Mouse (Mus musculus) MEL (cell line): ENCODE measurements at regions not wholly inside any gene's neighbourhood (a gene's known extent, or its start where the extent isn't known, plus 50 kb on each side); places are given as distances from the start of the nearest gene placed in this dataset.
A peak's percentile ranks its signal among the peaks of the same experiment; 100 is the strongest.

Experiments used
- DNase-seq: peaks from one replicate; pipeline ENCODE4 v3.0.0; 2011; ENCODE audit warnings: low read depth, low spot score
- H3K27ac ChIP-seq: 2 replicates; pipeline ENCODE4 v1.5.1; 2012; ENCODE audit warnings: low read depth, mild to moderate bottlenecking, control low read depth, low read length, moderate library complexity; ENCODE audit not compliant: control insufficient read depth
- H3K27me3 ChIP-seq, 2 experiments: fragments of 150-350 bp in 1 of 2; sonication (generic) in 1 of 2; 2 replicates each; pipeline ENCODE4 v1.6.1; 2012; ENCODE audit warnings: low read length in 2 of 2, mild to moderate bottlenecking in 2 of 2, improper control_type of control experiment in 1 of 2, moderate library complexity in 1 of 2; ENCODE audit not compliant: insufficient read depth in 2 of 2, control insufficient read depth in 1 of 2
- H3K36me3 ChIP-seq, 2 experiments: 2 replicates each; pipeline ENCODE4 v1.6.1; 2012 to 2014; ENCODE audit warnings: low read length in 2 of 2, improper control_type of control experiment in 1 of 2, inconsistent platforms in 1 of 2, mild to moderate bottlenecking in 1 of 2; ENCODE audit not compliant: insufficient read depth in 2 of 2, control insufficient read depth in 1 of 2
- H3K4me1 ChIP-seq, 2 experiments: fragments of 150-350 bp in 1 of 2; sonication (generic) in 1 of 2; 2 replicates each; pipeline ENCODE4 v1.6.1; 2012; ENCODE audit warnings: low read length in 2 of 2, improper control_type of control experiment in 1 of 2, mild to moderate bottlenecking in 1 of 2; ENCODE audit not compliant: insufficient read depth in 2 of 2, control insufficient read depth in 1 of 2
- H3K4me3 ChIP-seq, 2 experiments: fragments of 150-350 bp in 1 of 2; sonication (generic) in 1 of 2; 2 replicates each; pipeline ENCODE4 v1.5.1; 2012; ENCODE audit warnings: low read depth in 2 of 2, low read length in 2 of 2, mild to moderate bottlenecking in 2 of 2, moderate library complexity in 2 of 2, control low read depth in 1 of 2, improper control_type of control experiment in 1 of 2; ENCODE audit not compliant: control insufficient read depth in 1 of 2, insufficient read depth in 1 of 2
- H3K79me2 ChIP-seq: 2 replicates; pipeline ENCODE4 v1.6.1; 2012; ENCODE audit warnings: mild to moderate bottlenecking, low read length, moderate library complexity; ENCODE audit not compliant: control insufficient read depth, poor library complexity, insufficient read depth
- H3K9ac ChIP-seq: 2 replicates; pipeline ENCODE4 v1.6.1; 2012; ENCODE audit warnings: low read depth, mild to moderate bottlenecking, control low read depth, low read length, moderate library complexity; ENCODE audit not compliant: control insufficient read depth, poor library complexity, severe bottlenecking
- H3K9me3 ChIP-seq: fragments of 150-350 bp; sonication (generic); replicated peaks from 2 replicates; pipeline ENCODE4 v1.6.1; 2012; ENCODE audit warnings: mild to moderate bottlenecking, low read length, improper control_type of control experiment, moderate library complexity; ENCODE audit not compliant: insufficient read depth
- BHLHE40 ChIP-seq: IDR thresholded peaks from 2 replicates; pipeline ENCODE4 v1.6.1; 2012; ENCODE audit warnings: low read depth, mild to moderate bottlenecking, inconsistent platforms, low read length, improper control_type of control experiment, borderline replicate concordance
- CHD1 ChIP-seq: IDR thresholded peaks from 2 replicates; pipeline ENCODE4 v1.6.1; 2012; ENCODE audit warnings: low read depth, mild to moderate bottlenecking, inconsistent platforms, low read length, improper control_type of control experiment
- EP300 ChIP-seq, 2 experiments: IDR thresholded peaks; 2 replicates each; pipeline ENCODE4 v1.6.1; 2011; ENCODE audit warnings: improper control_type of control experiment in 2 of 2, low read length in 2 of 2, low read depth in 1 of 2, mild to moderate bottlenecking in 1 of 2
- ETS1 ChIP-seq: IDR thresholded peaks from 2 replicates; pipeline ENCODE4 v1.6.1; 2012; ENCODE audit warnings: low read depth, mild to moderate bottlenecking, inconsistent platforms, low read length, improper control_type of control experiment, moderate library complexity
- GABPA ChIP-seq: IDR thresholded peaks from 2 replicates; pipeline ENCODE4 v1.6.1; 2012; ENCODE audit warnings: low read depth, mild to moderate bottlenecking, inconsistent platforms, low read length, improper control_type of control experiment, moderate library complexity
- GATA1 ChIP-seq: IDR thresholded peaks from 2 replicates; pipeline ENCODE4 v1.6.1; 2011; ENCODE audit warnings: low read depth, low read length, improper control_type of control experiment
- HCFC1 ChIP-seq: IDR thresholded peaks from 2 replicates; pipeline ENCODE4 v1.6.1; 2012; ENCODE audit warnings: low read depth, mild to moderate bottlenecking, inconsistent platforms, low read length, improper control_type of control experiment, moderate library complexity
- MAFK ChIP-seq: IDR thresholded peaks from 2 replicates; pipeline ENCODE4 v1.6.1; 2011; ENCODE audit warnings: low read depth, mild to moderate bottlenecking, low read length, improper control_type of control experiment, borderline replicate concordance
- MAX ChIP-seq: IDR thresholded peaks from 2 replicates; pipeline ENCODE4 v1.6.1; 2011; ENCODE audit warnings: low read length, improper control_type of control experiment
- MAZ ChIP-seq: IDR thresholded peaks from 2 replicates; pipeline ENCODE4 v1.6.1; 2012; ENCODE audit warnings: low read depth, mild to moderate bottlenecking, inconsistent platforms, low read length, improper control_type of control experiment
- MEF2A ChIP-seq: IDR thresholded peaks from 2 replicates; pipeline ENCODE4 v1.6.1; 2014; ENCODE audit warnings: low read depth, mild to moderate bottlenecking, inconsistent platforms, low read length, improper control_type of control experiment; ENCODE audit not compliant: poor library complexity, insufficient replicate concordance, severe bottlenecking; ENCODE audit errors: extremely low read depth
- MYB ChIP-seq: IDR thresholded peaks from 2 replicates; pipeline ENCODE4 v1.6.1; 2011; ENCODE audit warnings: mild to moderate bottlenecking, low read depth, low read length, improper control_type of control experiment
- MYC ChIP-seq: IDR thresholded peaks from 2 replicates; pipeline ENCODE4 v1.6.1; 2011; ENCODE audit warnings: low read depth, mild to moderate bottlenecking, low read length, improper control_type of control experiment, moderate library complexity
- NRF1 ChIP-seq: IDR thresholded peaks from 2 replicates; pipeline ENCODE4 v1.6.1; 2014; ENCODE audit warnings: low read depth, mild to moderate bottlenecking, inconsistent platforms, low read length, improper control_type of control experiment, moderate library complexity; ENCODE audit not compliant: poor library complexity, insufficient read depth, severe bottlenecking
- POLR2A ChIP-seq, 2 experiments: IDR thresholded peaks; 2 replicates each; pipeline ENCODE4 v1.6.1; 2011 to 2012; ENCODE audit warnings: low read length in 2 of 2, mild to moderate bottlenecking in 2 of 2, control low read depth in 1 of 2, improper control_type of control experiment in 1 of 2, low read depth in 1 of 2, moderate library complexity in 1 of 2; ENCODE audit not compliant: control insufficient read depth in 1 of 2, insufficient read depth in 1 of 2, poor library complexity in 1 of 2
- RAD21 ChIP-seq: IDR thresholded peaks from 2 replicates; pipeline ENCODE4 v1.6.1; 2011; ENCODE audit warnings: mild to moderate bottlenecking, low read depth, low read length, improper control_type of control experiment
- SIN3A ChIP-seq: IDR thresholded peaks from 2 replicates; pipeline ENCODE4 v1.6.1; 2012; ENCODE audit warnings: low read length, improper control_type of control experiment, inconsistent platforms
- SMC3 ChIP-seq: IDR thresholded peaks from 2 replicates; pipeline ENCODE4 v1.6.1; 2011; ENCODE audit warnings: low read depth, low read length, improper control_type of control experiment
- TBP ChIP-seq: IDR thresholded peaks from 2 replicates; pipeline ENCODE4 v1.8.0; 2011; ENCODE audit warnings: low read depth, low read length, improper control_type of control experiment
- UBTF ChIP-seq: IDR thresholded peaks from 2 replicates; pipeline ENCODE4 v1.6.1; 2012; ENCODE audit warnings: low read depth, mild to moderate bottlenecking, inconsistent platforms, low read length, improper control_type of control experiment, moderate library complexity, borderline replicate concordance; ENCODE audit not compliant: insufficient read depth
- USF1 ChIP-seq: IDR thresholded peaks from 2 replicates; pipeline ENCODE4 v1.6.1; 2014; ENCODE audit warnings: low read depth, mild to moderate bottlenecking, inconsistent platforms, low read length, improper control_type of control experiment, moderate library complexity
- ZC3H11A ChIP-seq: IDR thresholded peaks from 2 replicates; pipeline ENCODE4 v1.6.1; 2012; ENCODE audit warnings: low read depth, mild to moderate bottlenecking, inconsistent platforms, low read length, improper control_type of control experiment
- ZKSCAN1 ChIP-seq: IDR thresholded peaks from 2 replicates; pipeline ENCODE4 v1.6.1; 2012; ENCODE audit warnings: low read depth, mild to moderate bottlenecking, inconsistent platforms, low read length, improper control_type of control experiment, moderate library complexity

DNA sequence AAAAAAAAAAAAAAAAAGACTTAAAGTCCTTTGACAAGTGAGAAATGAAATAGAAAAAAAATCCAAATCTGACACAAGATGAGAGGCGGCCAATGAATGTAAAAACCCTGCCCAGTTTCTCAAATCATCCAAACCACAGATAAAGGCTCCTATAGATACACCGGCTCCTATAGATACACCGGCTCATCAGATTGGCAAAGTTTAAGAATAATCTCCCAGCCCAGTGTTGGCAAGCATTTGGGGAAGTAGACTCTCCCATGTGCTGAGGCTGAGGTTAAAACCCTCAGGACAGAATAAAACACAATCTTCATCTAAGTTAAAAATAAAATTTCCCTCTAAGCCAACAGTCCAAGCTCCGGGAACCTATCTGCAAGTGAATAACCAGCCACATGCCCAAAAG, 65.2 kb upstream of the Trim2 start (continued):
- TF ChIP-seq UBTF (no peak), ZC3H11A (no peak), ETS1 (peak; percentile 91), MAX (peak; percentile 82), ZKSCAN1 (0 out of 2 replicates have a peak, but pooled peaks have one; percentile 35), MEF2A (peak; percentile 86; the same call in 1 of the 2 replicates), NRF1 (no peak), CHD1 (no peak), EP300 (IDR thresholded peaks at IDR 0.05; ENCODE audit: low read depth in 1 of 2, low read length in 2 of 2) (peak; percentile 86 to 93), MYB (peak; percentile 39; the same call in 1 of the 2 replicates), BHLHE40 (peak; percentile 73; the same call in 1 of the 2 replicates), MAZ (peak; percentile 35; the same call in 1 of the 2 replicates), GATA1 (peak; percentile 94), MAFK (peak; percentile 85; the same call in 1 of the 2 replicates)
- TF ChIP-seq, all 39 proteins: peak for 23

DNA sequence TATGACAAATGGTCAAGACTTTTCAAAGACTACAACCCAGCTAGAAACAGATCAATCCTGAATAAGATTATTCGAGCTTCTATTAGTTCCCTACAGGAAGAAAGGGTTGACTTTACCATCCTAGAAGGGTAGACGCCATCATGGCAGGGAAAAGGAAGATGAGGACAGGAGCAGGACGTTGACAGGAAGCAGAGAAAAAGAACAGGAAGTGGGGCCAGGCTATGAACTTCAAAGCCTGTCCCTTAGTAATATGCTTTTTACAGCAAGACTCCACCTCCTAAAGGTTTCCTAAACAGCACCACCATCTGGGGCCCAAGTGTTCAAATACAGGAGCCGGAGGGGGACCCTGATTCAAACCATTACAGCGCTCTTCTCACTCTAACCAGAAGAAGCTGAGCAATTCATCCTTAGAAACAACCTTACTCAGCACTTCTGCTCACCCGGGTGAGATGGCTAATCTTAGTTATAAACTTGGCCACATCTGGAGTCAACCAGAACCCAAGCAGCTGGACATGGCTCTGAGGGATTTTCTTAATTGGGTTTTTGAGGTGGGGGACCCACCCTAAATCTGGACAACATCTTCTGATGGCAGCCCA, 60.6 kb upstream of the Trim2 start:
- Histone ChIP-seq H3K27ac (no peak overlapping the region), H3K9ac (no peak overlapping the region), H3K4me1 (peaks cover 0 to 14% of the 10 kb centered on the region in 2 experiments; a peak in 2 of 4 replicates), H3K9me3 (no peaks in the 10 kb centered on the region), H3K79me2 (no peaks in the 10 kb centered on the region), H3K4me3 (no peak overlapping the region), H3K36me3 (peaks cover 0 to 7% of the 10 kb centered on the region in 2 experiments; a peak in 2 of 4 replicates), H3K27me3 (no peaks in the 10 kb centered on the region)
- no peak for DNase-seq
- TF ChIP-seq USF1 (no peak), MAFK (peak; percentile 58; the same call in 1 of the 2 replicates)

GRCm38 (mm10) chr3:84358672-84359071, 52.0 kb upstream of the Trim2 start:
- no peak for TF ChIP-seq MAZ
- TF ChIP-seq POLR2A (IDR thresholded peaks at IDR 0.05; ENCODE audit: control insufficient read depth in 1 of 2, insufficient read depth in 1 of 2, low read depth in 1 of 2, low read length in 2 of 2, poor library complexity in 1 of 2), result no peak
- TF ChIP-seq GABPA, result no peak
- TF ChIP-seq RAD21, result no peak
- no peak for TF ChIP-seq TBP
- TF ChIP-seq ZC3H11A, result no peak
- no peak for TF ChIP-seq MYC
- TF ChIP-seq SIN3A, result no peak
- no peak for TF ChIP-seq BHLHE40
- no peak for TF ChIP-seq MEF2A
- TF ChIP-seq SMC3, result no peak
- no peak for TF ChIP-seq HCFC1

More at GRCm38 (mm10) chr3:84358672-84359071, 52.0 kb upstream of the Trim2 start:
- DNase-seq, result no peak
- Histone ChIP-seq H3K9ac (no peak overlapping the region), H3K27me3 (no peaks in the 10 kb centered on the region), H3K27ac (no peak overlapping the region), H3K4me1 (peaks cover 3% of the 10 kb centered on the region in 2 experiments; a peak in 3 of 4 replicates), H3K9me3 (no peaks in the 10 kb centered on the region), H3K4me3 (no peak overlapping the region), H3K36me3 (peaks cover 0 to 5% of the 10 kb centered on the region in 2 experiments; a peak in 1 of 4 replicates), H3K79me2 (no peaks in the 10 kb centered on the region)
